Mouse (Mus musculus) kidney, embryonic 16.5 days (tissue): ENCODE results near the gene Tm4sf20. TPM values are rescaled to one million over a fixed set of nuclear protein-coding genes. Genes with fewer than 3 reads are reported as not detected.
A peak's percentile ranks its signal among the peaks of the same experiment; 100 is the strongest.

ENCODE experiments used
- ATAC-seq: fragments of 200-750 bp; cut with Nextera tagmentation; 2 replicates; pipeline ENCODE4 v1.8.0; 2017; ENCODE audit warnings: moderate TSS enrichment; ENCODE audit not compliant: low FRiP score, low TSS enrichment
- H3K27ac ChIP-seq: fragments of 300-500 bp; sonication (generic); 2 replicates; pipeline ENCODE4 v1.5.1; 2014; ENCODE audit warnings: low read length
- H3K27me3 ChIP-seq: fragments of 300-500 bp; sonication (generic); 2 replicates; pipeline ENCODE4 v1.6.1; 2014; ENCODE audit warnings: low read length, control low read depth, mixed read lengths; ENCODE audit not compliant: insufficient read depth
- H3K36me3 ChIP-seq: fragments of 300-500 bp; sonication (generic); 2 replicates; pipeline ENCODE4 v1.6.1; 2014; ENCODE audit warnings: low read length, control low read depth, mixed read lengths; ENCODE audit not compliant: insufficient read depth
- H3K4me1 ChIP-seq: fragments of 300-500 bp; sonication (generic); 2 replicates; pipeline ENCODE4 v1.6.1; 2014; ENCODE audit warnings: low read length, control low read depth, mixed read lengths; ENCODE audit not compliant: insufficient read depth
- H3K4me2 ChIP-seq: fragments of 300-500 bp; sonication (generic); replicated peaks from 2 replicates; pipeline ENCODE4 v1.6.1; 2014; ENCODE audit warnings: low read depth, low read length
- H3K4me3 ChIP-seq: fragments of 300-500 bp; sonication (generic); 2 replicates; pipeline ENCODE4 v1.5.1; 2014; ENCODE audit warnings: mild to moderate bottlenecking, low read length
- H3K9ac ChIP-seq: fragments of 300-500 bp; sonication (generic); replicated peaks from 2 replicates; pipeline ENCODE4 v1.6.1; 2014; ENCODE audit warnings: low read length
- H3K9me3 ChIP-seq: fragments of 300-500 bp; sonication (generic); 2 replicates; pipeline ENCODE4 v1.6.1; 2016; ENCODE audit warnings: low read length, control low read depth
- WGBS: fragments of 180-500 bp; shearing (Covaris S2); extraction: QIAGEN DNeasy Blood & Tissue Kit; methylation state at CpG from one replicate; pipeline ENCODE4 v1.1.7; 2014; 5-methylcytosine and 5-hydroxymethylcytosine counted together
- polyA plus RNA-seq: library from polyadenylated mRNA; unstranded; fragments of >200 nt; fragmentation: Nextera tagmentation; extraction: Ambion mirVana; gene quantifications from 2 replicates; pipeline ENCODE4 v1.2.1, GENCODE M21; 2015

Gene Tm4sf20
- polyA plus RNA-seq, result 1.1 and 1.7 TPM in 2 replicates

GRCm38 (mm10) chr1:82768269-82768668, at the start of gene Tm4sf20:
Gene Tm4sf20, minus strand, starts transcription at chr1:82768461.
- H3K4me3 ChIP-seq, result no peak within 1 kb of the TSS
- H3K36me3 ChIP-seq, result no peaks in the 10 kb centered on the region
- H3K9me3 ChIP-seq, result no peaks in the 10 kb centered on the region
- WGBS, result 62% methylated on average over 5 of the region's 5 CpGs
- no peaks in the 10 kb centered on the region for H3K27me3 ChIP-seq
- H3K4me1 ChIP-seq, result peaks cover 4% of the 10 kb centered on the region; the same call in 1 of the 2 replicates
- H3K27ac ChIP-seq, result no peak within 1 kb of the TSS
- no peak within 1 kb of the TSS for H3K9ac ChIP-seq
- ATAC-seq, result no peak
- H3K4me2 ChIP-seq, result no peak within 1 kb of the TSS

GRCm38 (mm10) chr1:82815941-82816716, 47.9 kb upstream of the Tm4sf20 start:
- H3K4me1 ChIP-seq, result peaks cover 5% of the 10 kb centered on the region; the same call in 1 of the 2 replicates
- no peaks in the 10 kb centered on the region for H3K27me3 ChIP-seq
- H3K4me3 ChIP-seq, result no peak overlapping the region
- peak; percentile 44; the same call in 1 of the 2 replicates for ATAC-seq
- no peak overlapping the region for H3K4me2 ChIP-seq
- no peak overlapping the region for H3K9ac ChIP-seq
- no peaks in the 10 kb centered on the region for H3K36me3 ChIP-seq
- no peaks in the 10 kb centered on the region for H3K9me3 ChIP-seq
- 52% methylated on average over 17 of the region's 17 CpGs for WGBS
- H3K27ac ChIP-seq, result no peak overlapping the region

GRCm38 (mm10) chr1:82811766-82812165, 43.5 kb upstream of the Tm4sf20 start:
- no peak overlapping the region for H3K27ac ChIP-seq

GRCm38 (mm10) chr1:82808564-82808963, 40.3 kb upstream of the Tm4sf20 start:
- Histone ChIP-seq H3K4me3 (no peak overlapping the region), H3K9ac (no peak overlapping the region), H3K36me3 (no peaks in the 10 kb centered on the region), H3K4me1 (0 out of 2 replicates have a peak, but pooled peaks cover 4% of the 10 kb centered on the region), H3K27ac (peak overlapping the region; percentile 54; the same call in 1 of the 2 replicates), H3K4me2 (no peak overlapping the region), H3K9me3 (peaks cover 3% of the 10 kb centered on the region), H3K27me3 (no peaks in the 10 kb centered on the region)
- ATAC-seq, result no peak
- WGBS, result 40% methylated on average over 3 of the region's 3 CpGs

More at GRCm38 (mm10) chr1:82811766-82812165, 43.5 kb upstream of the Tm4sf20 start:
- ATAC-seq, result peak; percentile 60
- no peak overlapping the region for H3K4me3 ChIP-seq
- H3K36me3 ChIP-seq, result no peaks in the 10 kb centered on the region
- H3K9me3 ChIP-seq, result no peaks in the 10 kb centered on the region
- no peaks in the 10 kb centered on the region for H3K27me3 ChIP-seq
- no peak overlapping the region for H3K9ac ChIP-seq
- WGBS, result 52% methylated on average over 1 of the region's 1 CpGs
- no peak overlapping the region for H3K4me2 ChIP-seq
- 0 out of 2 replicates have a peak, but pooled peaks cover 4% of the 10 kb centered on the region for H3K4me1 ChIP-seq

GRCm38 (mm10) chr1:82807206-82807605, 38.9 kb upstream of the Tm4sf20 start:
- Histone ChIP-seq H3K9ac (no peak overlapping the region), H3K9me3 (peaks cover 3% of the 10 kb centered on the region), H3K4me2 (no peak overlapping the region), H3K27ac (0 out of 2 replicates have a peak overlapping the region, but pooled peaks have one; percentile 31), H3K4me1 (0 out of 2 replicates have a peak, but pooled peaks cover 4% of the 10 kb centered on the region), H3K4me3 (no peak overlapping the region), H3K36me3 (no peaks in the 10 kb centered on the region), H3K27me3 (no peaks in the 10 kb centered on the region)
- no peak for ATAC-seq
- WGBS, result 78% methylated on average over 7 of the region's 7 CpGs

GRCm38 (mm10) chr1:82806391-82806790, 38.1 kb upstream of the Tm4sf20 start:
- H3K4me3 ChIP-seq, result no peak overlapping the region

GRCm38 (mm10) chr1:82804059-82804458, 35.8 kb upstream of the Tm4sf20 start:
- H3K36me3 ChIP-seq, result no peaks in the 10 kb centered on the region
- H3K27ac ChIP-seq, result no peak overlapping the region
- H3K4me1 ChIP-seq, result 0 out of 2 replicates have a peak, but pooled peaks cover 4% of the 10 kb centered on the region
- H3K27me3 ChIP-seq, result no peaks in the 10 kb centered on the region
- WGBS, result 96% methylated on average over 1 of the region's 1 CpGs
- H3K9me3 ChIP-seq, result peaks cover 3% of the 10 kb centered on the region
- H3K9ac ChIP-seq, result no peak overlapping the region
- H3K4me3 ChIP-seq, result no peak overlapping the region
- no peak for ATAC-seq
- no peak overlapping the region for H3K4me2 ChIP-seq

More at GRCm38 (mm10) chr1:82806391-82806790, 38.1 kb upstream of the Tm4sf20 start:
- peak; percentile 47; the same call in 1 of the 2 replicates for ATAC-seq
- 0 out of 2 replicates have a peak, but pooled peaks cover 4% of the 10 kb centered on the region for H3K4me1 ChIP-seq
- no peak overlapping the region for H3K4me2 ChIP-seq
- WGBS, result 59% methylated on average over 8 of the region's 8 CpGs
- H3K9ac ChIP-seq, result no peak overlapping the region
- no peaks in the 10 kb centered on the region for H3K36me3 ChIP-seq
- no peaks in the 10 kb centered on the region for H3K27me3 ChIP-seq
- H3K27ac ChIP-seq, result 0 out of 2 replicates have a peak overlapping the region, but pooled peaks have one; percentile 31
- peaks cover 3% of the 10 kb centered on the region for H3K9me3 ChIP-seq

- Histone ChIP-seq H3K9ac (no peak overlapping the region), H3K4me2 (no peak overlapping the region), H3K36me3 (no peaks in the 10 kb centered on the region), H3K27ac (no peak overlapping the region), H3K27me3 (no peaks in the 10 kb centered on the region), H3K4me1 (0 out of 2 replicates have a peak, but pooled peaks cover 4% of the 10 kb centered on the region), H3K4me3 (no peak overlapping the region), H3K9me3 (peaks cover 3% of the 10 kb centered on the region)
- 74% methylated on average over 7 of the region's 7 CpGs for WGBS
- ATAC-seq, result no peak
These were observed 35.3 kb upstream of the Tm4sf20 start for GRCm38 (mm10) chr1:82803608-82804007.

- Histone ChIP-seq H3K9me3 (peaks cover 3% of the 10 kb centered on the region), H3K4me3 (no peak overlapping the region), H3K9ac (no peak overlapping the region), H3K4me1 (0 out of 2 replicates have a peak, but pooled peaks cover 1% of the 10 kb centered on the region), H3K36me3 (no peaks in the 10 kb centered on the region), H3K27ac (no peak overlapping the region), H3K27me3 (no peaks in the 10 kb centered on the region), H3K4me2 (no peak overlapping the region)
- ATAC-seq, result no peak
- 82% methylated on average over 12 of the region's 12 CpGs for WGBS
These were observed 33.0 kb upstream of the Tm4sf20 start for GRCm38 (mm10) chr1:82801105-82801783.
